Mouse (Mus musculus) brain, embryonic 14.5 days (tissue): ENCODE data around the gene Dnaja1. TPM values are rescaled to one million over a fixed set of nuclear protein-coding genes. Genes with fewer than 3 reads are reported as not detected.

Experiments
- polyA plus RNA-seq: library from polyadenylated mRNA; depleted of rRNA; stranded (reverse); fragments of >200 nt; gene quantifications from 2 replicates; pipeline ENCODE4 v1.2.3, GENCODE M21; 2012; rRNA removed

Dnaja1 gene
- polyA plus RNA-seq, 1 experiment = 159 TPM

Other genes starting within 250 kb of the Dnaja1 start
- gene Tmem215, start 250.0 kb upstream of the Dnaja1 start, polyA plus RNA-seq = 0.30 and 0.43 TPM in 2 replicates
- 25.7 and 27.2 TPM in 2 replicates for gene Aptx, start 19.0 kb upstream of the Dnaja1 start, polyA plus RNA-seq
- gene Smu1, start 35.8 kb downstream of the Dnaja1 start, polyA plus RNA-seq = 67.7 and 80.6 TPM in 2 replicates
- 6.9 and 9.2 TPM in 2 replicates for gene B4galt1, start 131.9 kb downstream of the Dnaja1 start, polyA plus RNA-seq
- gene Spink4, start 197.9 kb downstream of the Dnaja1 start, polyA plus RNA-seq = 0.59 and 0.68 TPM in 2 replicates
- 97.9 and 117 TPM in 2 replicates for gene Bag1, start 226.1 kb downstream of the Dnaja1 start, polyA plus RNA-seq
- 94.0 and 97.4 TPM in 2 replicates for gene Chmp5, start 226.3 kb downstream of the Dnaja1 start, polyA plus RNA-seq
- gene Nfx1, start 248.8 kb downstream of the Dnaja1 start, polyA plus RNA-seq = 107 and 111 TPM in 2 replicates